Mouse (Mus musculus): ENCODE data around the gene Pwwp2b. TPM values are rescaled to one million over a fixed set of nuclear protein-coding genes. Genes with fewer than 3 reads are reported as not detected.

Gene Pwwp2b
- polyA plus RNA-seq, 1 experiment: 7.9 TPM

GRCm38 (mm10) chr7:139222341-139222740, 25.9 kb upstream of the Pwwp2b start:
- DNase-seq: no peak
- H3K27ac ChIP-seq (ENCODE audit: insufficient read depth, low read depth, low read length): no peak overlapping the region
- 93% methylated on average over 4 of the region's 4 CpGs for WGBS

GRCm38 (mm10) chr7:139224070-139224469, 24.2 kb upstream of the Pwwp2b start:
- 77% methylated on average over 1 of the region's 1 CpGs for WGBS
- TF ChIP-seq POLR2A (IDR thresholded peaks at IDR 0.05; ENCODE audit: low read depth, low read length) (no peak), CTCF (conservative IDR thresholded peaks at IDR 0.05; ENCODE audit: insufficient read depth, insufficient read length, low read depth, low read length) (no peak)
- no peak overlapping the region for H3K27ac ChIP-seq (ENCODE audit: insufficient read depth, low read depth, low read length)
- H3K27me3 ChIP-seq (replicated peaks; ENCODE audit: control insufficient read depth, insufficient read depth, low read length): no peaks in the 10 kb centered on the region
- H3K36me3 ChIP-seq (ENCODE audit: control insufficient read depth, insufficient read depth, low read length): no peaks in the 10 kb centered on the region
- peaks cover 3% of the 10 kb centered on the region; the same call in 1 of the 2 replicates for H3K4me1 ChIP-seq (ENCODE audit: control insufficient read depth, insufficient read depth, low read length)
- no peak for DNase-seq
- no peak overlapping the region for H3K4me3 ChIP-seq (ENCODE audit: insufficient read depth, low read depth, low read length)

More at GRCm38 (mm10) chr7:139222341-139222740, 25.9 kb upstream of the Pwwp2b start:
- H3K27me3 ChIP-seq (replicated peaks; ENCODE audit: control insufficient read depth, insufficient read depth, low read length): no peaks in the 10 kb centered on the region
- H3K36me3 ChIP-seq (ENCODE audit: control insufficient read depth, insufficient read depth, low read length): no peaks in the 10 kb centered on the region
- H3K4me1 ChIP-seq (ENCODE audit: control insufficient read depth, insufficient read depth, low read length): peaks cover 7% of the 10 kb centered on the region; the same call in 1 of the 2 replicates
- TF ChIP-seq CTCF (conservative IDR thresholded peaks at IDR 0.05; ENCODE audit: insufficient read depth, insufficient read length, low read depth, low read length): no peak
- TF ChIP-seq POLR2A (IDR thresholded peaks at IDR 0.05; ENCODE audit: low read depth, low read length): no peak
- no peak overlapping the region for H3K4me3 ChIP-seq (ENCODE audit: insufficient read depth, low read depth, low read length)

GRCm38 (mm10) chr7:139224725-139225124, 23.6 kb upstream of the Pwwp2b start:
- H3K27me3 ChIP-seq (replicated peaks; ENCODE audit: control insufficient read depth, insufficient read depth, low read length): no peaks in the 10 kb centered on the region
- peak; percentile 76 for DNase-seq
- no peaks in the 10 kb centered on the region for H3K4me1 ChIP-seq (ENCODE audit: control insufficient read depth, insufficient read depth, low read length)
- H3K36me3 ChIP-seq (ENCODE audit: control insufficient read depth, insufficient read depth, low read length): no peaks in the 10 kb centered on the region
- H3K4me3 ChIP-seq (ENCODE audit: insufficient read depth, low read depth, low read length): no peak overlapping the region
- 48% methylated on average over 8 of the region's 8 CpGs for WGBS
- H3K27ac ChIP-seq (ENCODE audit: insufficient read depth, low read depth, low read length): no peak overlapping the region
- TF ChIP-seq CTCF (conservative IDR thresholded peaks at IDR 0.05; ENCODE audit: insufficient read depth, insufficient read length, low read depth, low read length) (no peak), POLR2A (IDR thresholded peaks at IDR 0.05; ENCODE audit: low read depth, low read length) (no peak)

GRCm38 (mm10) chr7:139226416-139226815, 21.9 kb upstream of the Pwwp2b start:
- H3K27ac ChIP-seq (ENCODE audit: insufficient read depth, low read depth, low read length): no peak overlapping the region
- H3K27me3 ChIP-seq (replicated peaks; ENCODE audit: control insufficient read depth, insufficient read depth, low read length): no peaks in the 10 kb centered on the region
- no peaks in the 10 kb centered on the region for H3K36me3 ChIP-seq (ENCODE audit: control insufficient read depth, insufficient read depth, low read length)
- H3K4me1 ChIP-seq (ENCODE audit: control insufficient read depth, insufficient read depth, low read length): no peaks in the 10 kb centered on the region
- no peak overlapping the region for H3K4me3 ChIP-seq (ENCODE audit: insufficient read depth, low read depth, low read length)
- no peak for DNase-seq
- TF ChIP-seq POLR2A (IDR thresholded peaks at IDR 0.05; ENCODE audit: low read depth, low read length): no peak
- no peak for TF ChIP-seq CTCF (conservative IDR thresholded peaks at IDR 0.05; ENCODE audit: insufficient read depth, insufficient read length, low read depth, low read length)
- WGBS: 90% methylated on average over 7 of the region's 7 CpGs

GRCm38 (mm10) chr7:139228447-139229171, 19.7 kb upstream of the Pwwp2b start:
- 59% methylated on average over 6 of the region's 6 CpGs for WGBS
- no peaks in the 10 kb centered on the region for H3K4me1 ChIP-seq (ENCODE audit: control insufficient read depth, insufficient read depth, low read length)
- H3K36me3 ChIP-seq (ENCODE audit: control insufficient read depth, insufficient read depth, low read length): no peaks in the 10 kb centered on the region
- TF ChIP-seq POLR2A (IDR thresholded peaks at IDR 0.05; ENCODE audit: low read depth, low read length): no peak
- no peak for TF ChIP-seq CTCF (conservative IDR thresholded peaks at IDR 0.05; ENCODE audit: insufficient read depth, insufficient read length, low read depth, low read length)
- H3K27ac ChIP-seq (ENCODE audit: insufficient read depth, low read depth, low read length): no peak overlapping the region
- no peaks in the 10 kb centered on the region for H3K27me3 ChIP-seq (replicated peaks; ENCODE audit: control insufficient read depth, insufficient read depth, low read length)
- H3K4me3 ChIP-seq (ENCODE audit: insufficient read depth, low read depth, low read length): no peak overlapping the region
- DNase-seq: no peak

GRCm38 (mm10) chr7:139229837-139230236, 18.4 kb upstream of the Pwwp2b start:
- DNase-seq: no peak
- Histone ChIP-seq H3K4me3 (ENCODE audit: insufficient read depth, low read depth, low read length) (no peak overlapping the region), H3K4me1 (ENCODE audit: control insufficient read depth, insufficient read depth, low read length) (no peaks in the 10 kb centered on the region), H3K36me3 (ENCODE audit: control insufficient read depth, insufficient read depth, low read length) (no peaks in the 10 kb centered on the region), H3K27ac (ENCODE audit: insufficient read depth, low read depth, low read length) (no peak overlapping the region), H3K27me3 (replicated peaks; ENCODE audit: control insufficient read depth, insufficient read depth, low read length) (no peaks in the 10 kb centered on the region)
- 90% methylated on average over 5 of the region's 5 CpGs for WGBS
- TF ChIP-seq POLR2A (IDR thresholded peaks at IDR 0.05; ENCODE audit: low read depth, low read length): no peak
- TF ChIP-seq CTCF (conservative IDR thresholded peaks at IDR 0.05; ENCODE audit: insufficient read depth, insufficient read length, low read depth, low read length): no peak

- no peaks in the 10 kb centered on the region for H3K4me1 ChIP-seq (ENCODE audit: control insufficient read depth, insufficient read depth, low read length)
- TF ChIP-seq CTCF (conservative IDR thresholded peaks at IDR 0.05; ENCODE audit: insufficient read depth, insufficient read length, low read depth, low read length) (no peak), POLR2A (IDR thresholded peaks at IDR 0.05; ENCODE audit: low read depth, low read length) (no peak)
Observed at GRCm38 (mm10) chr7:139230241-139230640, 18.0 kb upstream of the Pwwp2b start.

More at GRCm38 (mm10) chr7:139230241-139230640, 18.0 kb upstream of the Pwwp2b start:
- Histone ChIP-seq H3K27me3 (replicated peaks; ENCODE audit: control insufficient read depth, insufficient read depth, low read length) (no peaks in the 10 kb centered on the region), H3K27ac (ENCODE audit: insufficient read depth, low read depth, low read length) (no peak overlapping the region), H3K36me3 (ENCODE audit: control insufficient read depth, insufficient read depth, low read length) (no peaks in the 10 kb centered on the region), H3K4me3 (ENCODE audit: insufficient read depth, low read depth, low read length) (no peak overlapping the region)
- no peak for DNase-seq
- WGBS: 82% methylated on average over 12 of the region's 12 CpGs

Data from kidney, adult 2 months (tissue).